Mouse (Mus musculus) G1E (cell line): ENCODE measurements around the gene Sys1.

Source experiments
- CTCF ChIP-seq: IDR thresholded peaks from 2 replicates; pipeline ENCODE4 v1.5.1; 2012; ENCODE audit warnings: low read depth, low read length, inconsistent platforms, mixed read lengths
- GATA1 ChIP-seq: IDR thresholded peaks from 2 replicates; pipeline ENCODE4 v1.6.1; 2012; ENCODE audit warnings: borderline replicate concordance, low read length, inconsistent platforms, mixed read lengths
- GATA2 ChIP-seq: IDR thresholded peaks from 2 replicates; pipeline ENCODE4 v1.6.1; 2012; ENCODE audit warnings: low read depth, low read length, inconsistent platforms, borderline replicate concordance
- POLR2AphosphoS5 ChIP-seq: IDR thresholded peaks from 2 replicates; pipeline ENCODE4 v1.6.1; 2012; ENCODE audit warnings: low read depth, low read length, inconsistent platforms; ENCODE audit not compliant: insufficient replicate concordance
- TAL1 ChIP-seq: conservative IDR thresholded peaks from 2 replicates; pipeline ENCODE4 v1.6.1; 2012; ENCODE audit warnings: low read depth, low read length, inconsistent platforms, mixed read lengths

- TF ChIP-seq CTCF (no peak), TAL1 (no peak), GATA2 (no peak), POLR2AphosphoS5 (no peak), GATA1 (no peak)
These were observed 53.9 kb downstream of the Sys1 start for GRCm38 (mm10) chr2:164510621-164511190.
